Mouse (Mus musculus) small intestine, adult 2 months (tissue): ENCODE data around the gene Eef2.

ENCODE experiments used
- CTCF ChIP-seq: fragments of 200-500 bp; IDR thresholded peaks from 2 replicates; pipeline ENCODE4 v1.5.1; 2012; ENCODE audit warnings: low read depth, mild to moderate bottlenecking, control low read depth, inconsistent platforms, low read length, moderate library complexity, mixed read lengths; ENCODE audit not compliant: insufficient replicate concordance, insufficient read length; ENCODE audit errors: extremely low read depth
- POLR2A ChIP-seq: fragments of 200-500 bp; IDR thresholded peaks from 2 replicates; pipeline ENCODE4 v1.6.1; 2012; ENCODE audit warnings: low read depth, mild to moderate bottlenecking, control low read depth, inconsistent platforms, low read length, moderate library complexity

- TF ChIP-seq CTCF = peak; percentile 89
- TF ChIP-seq POLR2A = no peak
Measured at GRCm38 (mm10) chr10:81217964-81218363, 41.5 kb downstream of the Eef2 start.
